Mouse (Mus musculus): ENCODE results near the gene 1700067K01Rik. TPM values are rescaled to one million over a fixed set of nuclear protein-coding genes. Genes with fewer than 3 reads are reported as not detected.

1700067K01Rik gene
- under 1 TPM; 0.48 to 0.60 TPM for total RNA-seq (2021)
- long read RNA-seq, experiment 1, partial matches to known transcripts, result 0 of 4 reads
- long read RNA-seq, experiment 1, other reads (novel, unspliced or antisense), result 4 of 4 reads
- long read RNA-seq, experiment 2, partial matches to known transcripts, result 2 of 9 reads
- long read RNA-seq, experiment 2, other reads (novel, unspliced or antisense), result 7 of 9 reads

DNA sequence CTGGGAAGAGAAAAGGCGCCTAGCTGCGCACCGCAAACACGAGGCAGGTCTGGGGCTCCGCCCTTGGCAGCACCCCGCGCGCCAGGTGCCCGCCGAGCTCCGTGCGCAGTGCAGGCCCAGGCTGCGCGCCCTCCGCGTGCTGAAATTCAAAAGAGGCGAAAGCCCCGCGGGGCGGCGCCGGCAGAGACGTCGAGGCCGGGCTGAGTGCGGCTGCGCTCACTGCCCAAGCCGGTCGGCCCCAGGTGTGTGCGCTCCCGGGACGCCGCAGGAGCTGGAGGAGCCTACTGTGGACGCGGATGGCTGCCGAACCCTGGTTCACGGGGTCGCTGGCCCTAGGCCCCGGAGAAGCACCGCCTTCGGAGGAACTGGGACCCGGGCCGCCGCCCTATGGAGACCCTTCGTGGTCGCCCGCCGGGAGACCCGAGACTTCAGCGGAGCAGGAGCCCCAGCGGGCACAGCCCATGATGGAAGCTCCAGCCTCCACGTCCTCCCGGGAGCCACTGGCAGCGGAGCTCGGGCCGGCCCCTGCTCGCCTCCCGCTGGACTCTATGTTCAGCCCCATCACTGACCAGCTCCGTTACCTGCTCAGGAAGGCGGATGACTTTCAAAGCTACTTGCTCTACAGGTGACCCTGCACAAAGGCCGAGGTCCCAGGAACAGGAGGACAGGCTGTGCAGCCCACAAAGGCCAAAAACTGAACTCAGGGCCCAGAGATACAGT, at the start of gene 1700067K01Rik:
TSS of gene 1700067K01Rik (plus strand) at position 222 of the 720 bp plus-strand sequence.
- no peak for DNase-seq

GRCm38 (mm10) chr8:83954749-83955105, 46.6 kb upstream of the 1700067K01Rik start:
- DNase-seq, result no peak

- peak; percentile 97 for DNase-seq
Observed at GRCm38 (mm10) chr8:83955106-83955957, 46.0 kb upstream of the 1700067K01Rik start, which contains the start of the genes Gm10644 and Asf1b. Gene Gm10644, minus strand, starts transcription at chr8:83955205. Gene Asf1b, plus strand, starts transcription at chr8:83955507.

DNA sequence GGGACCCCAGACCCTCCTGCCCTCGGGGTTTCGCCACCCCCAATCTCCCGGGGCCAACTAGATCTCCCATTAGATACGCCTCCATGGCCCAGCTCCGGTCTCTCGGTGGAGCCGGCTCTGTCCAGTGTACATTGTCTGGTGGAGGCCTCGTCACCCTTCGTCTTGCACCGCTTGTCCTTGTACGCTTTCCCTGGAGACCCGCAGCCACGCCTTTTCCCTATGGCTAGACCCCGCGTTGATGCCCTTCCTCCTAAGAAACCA, 45.4 kb upstream of the 1700067K01Rik start:
- no peak for DNase-seq

DNA sequence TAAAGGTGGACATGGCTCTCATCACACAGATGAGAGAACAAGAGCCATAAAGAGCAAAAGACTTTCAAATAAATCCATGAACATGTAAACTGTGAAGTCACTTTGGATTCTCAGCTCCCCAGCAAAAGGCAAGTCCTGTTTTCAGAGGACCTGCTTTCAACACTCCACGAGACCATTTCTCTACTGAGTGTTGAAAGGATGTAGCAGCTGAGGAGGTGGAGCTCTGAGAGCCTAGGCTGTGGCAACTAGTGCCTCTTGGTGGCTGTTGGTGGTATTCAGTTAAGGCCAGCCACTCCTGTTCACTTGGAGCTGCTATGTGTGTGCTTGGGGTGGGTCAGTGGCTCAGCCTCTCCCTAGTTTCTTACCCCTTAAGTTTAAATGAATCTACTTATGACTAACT, 44.5 kb upstream of the 1700067K01Rik start:
- DNase-seq, result no peak

- DNase-seq, result peak; percentile 74
Observed at GRCm38 (mm10) chr8:83964015-83964765, 37.1 kb upstream of the 1700067K01Rik start.

GRCm38 (mm10) chr8:83967701-83968100, 33.6 kb upstream of the 1700067K01Rik start:
- no peak for DNase-seq

GRCm38 (mm10) chr8:83971121-83971520, 30.2 kb upstream of the 1700067K01Rik start:
- DNase-seq, result no peak

- no peak for DNase-seq
Observed at GRCm38 (mm10) chr8:83971661-83972060, 29.6 kb upstream of the 1700067K01Rik start.

DNA sequence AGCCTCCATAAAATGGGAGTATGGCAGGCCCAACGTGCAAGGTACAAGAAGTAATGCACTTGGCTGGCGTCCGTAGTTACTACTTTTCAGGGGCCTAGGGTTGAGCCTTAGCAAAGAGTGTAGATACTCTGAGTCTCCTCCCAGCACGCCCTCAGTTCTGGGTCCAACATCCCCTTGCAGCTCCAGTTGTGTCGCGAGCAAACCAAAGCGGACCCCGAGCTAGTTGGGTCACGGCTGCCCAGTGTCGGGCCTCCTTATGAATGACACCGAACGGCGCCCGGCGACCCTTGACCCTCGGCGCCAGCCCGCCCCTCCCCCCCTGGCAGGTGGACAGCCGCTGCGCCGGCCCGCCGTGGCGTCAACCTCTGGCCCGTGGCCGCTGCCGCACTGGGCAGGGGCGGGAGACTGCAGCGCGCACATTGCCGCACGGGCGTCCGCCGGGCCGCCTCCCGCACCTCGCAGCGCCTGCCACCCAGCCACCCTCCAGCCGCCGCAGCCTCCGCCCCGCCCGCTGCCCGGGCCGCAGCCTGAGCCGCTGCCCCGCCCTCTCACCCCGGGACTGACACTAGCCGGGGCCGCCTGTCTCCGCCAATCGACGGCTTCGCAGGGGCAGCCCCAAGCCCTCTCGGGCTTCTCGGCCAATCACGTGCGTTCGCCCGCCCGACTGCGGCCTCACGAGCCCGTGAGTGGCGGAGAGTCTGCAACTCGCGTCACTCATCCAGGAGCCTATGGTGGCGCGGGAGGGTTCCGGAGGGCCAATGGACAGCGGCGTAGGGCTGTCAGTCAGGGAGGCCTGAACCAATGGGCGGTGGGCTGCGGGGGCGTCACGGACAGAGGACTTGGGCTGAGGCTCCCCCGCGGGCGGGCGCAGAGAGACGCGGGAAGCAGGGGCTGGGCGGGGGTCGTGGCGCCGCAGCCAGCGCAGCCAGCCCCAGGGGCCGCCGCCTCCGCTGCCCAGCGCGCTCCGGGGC, 28.9 kb upstream of the 1700067K01Rik start, which contains the start of gene Prkaca:
TSS of gene Prkaca (plus strand) at position 844 of the 971 bp plus-strand sequence.
- DNase-seq, result peak; percentile 98

- DNase-seq, result peak; percentile 46
Observed at GRCm38 (mm10) chr8:83973161-83974031, 27.9 kb upstream of the 1700067K01Rik start.

DNA sequence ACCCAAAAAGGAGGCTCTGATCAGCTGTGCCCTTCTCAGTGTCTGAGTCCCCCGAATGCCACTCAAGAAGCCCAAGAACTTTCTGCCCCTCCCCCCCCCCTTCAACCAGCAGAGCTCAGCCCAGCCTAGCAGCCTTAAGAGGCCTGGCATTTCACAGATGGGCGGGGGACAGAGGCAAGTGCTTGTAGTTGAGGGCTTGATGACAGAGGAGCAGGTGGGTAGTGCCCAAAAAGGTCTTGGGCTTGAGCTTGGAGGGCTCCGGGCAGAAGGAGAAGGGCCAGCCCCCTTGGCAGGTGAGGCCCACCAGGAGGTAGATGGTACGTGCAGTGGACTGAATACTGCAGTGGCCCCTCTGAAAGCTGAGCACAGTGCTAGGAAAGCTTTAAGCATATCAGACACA, 26.8 kb upstream of the 1700067K01Rik start:
- no peak for DNase-seq

- peak; percentile 43 for DNase-seq
Observed at GRCm38 (mm10) chr8:83976101-83976630, 25.1 kb upstream of the 1700067K01Rik start.

- peak; percentile 27 for DNase-seq
Observed at GRCm38 (mm10) chr8:83976779-83977350, 24.4 kb upstream of the 1700067K01Rik start.

GRCm38 (mm10) chr8:83977646-83978045, 23.7 kb upstream of the 1700067K01Rik start:
- peak; percentile 57 for DNase-seq

DNA sequence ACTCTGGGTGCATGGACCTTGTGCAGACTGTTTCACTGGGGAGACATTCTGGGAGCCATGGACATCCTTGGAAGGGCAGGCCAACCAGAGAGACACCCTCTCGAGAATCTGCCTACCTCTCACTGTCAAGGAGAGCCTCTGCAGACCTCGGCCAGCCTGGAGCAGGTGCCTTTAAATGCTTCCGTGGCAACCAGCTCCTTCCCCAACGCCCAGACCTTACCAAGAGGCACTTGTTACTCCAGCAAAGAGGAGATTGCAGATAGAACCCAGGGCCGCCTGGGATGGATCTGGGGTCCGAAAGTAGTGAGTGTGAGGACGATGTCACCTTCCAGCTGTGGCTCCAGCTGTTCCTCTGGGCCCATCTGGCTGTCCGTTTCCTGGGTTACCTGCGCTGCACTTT, 23.1 kb upstream of the 1700067K01Rik start:
- no peak for DNase-seq

DNA sequence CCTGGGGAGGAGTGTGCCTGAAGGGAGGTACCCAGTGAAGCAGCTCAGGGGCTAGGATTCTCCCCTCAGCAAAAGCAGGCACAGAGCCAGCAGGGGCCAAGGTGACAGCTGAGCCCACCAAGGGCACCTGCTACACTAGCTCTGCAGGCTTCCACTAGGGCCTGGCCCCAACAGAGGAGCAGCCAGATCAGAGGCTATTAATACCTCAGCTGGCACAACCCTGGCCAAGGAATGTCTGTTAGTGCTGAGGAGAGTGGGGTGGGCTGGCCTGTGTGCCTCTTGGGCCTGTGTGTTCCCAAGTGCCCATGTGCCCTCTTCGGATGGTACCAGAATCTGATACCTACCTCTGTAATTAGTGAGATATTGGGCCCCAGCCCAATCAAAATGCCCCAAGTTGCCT, 21.1 kb upstream of the 1700067K01Rik start:
- DNase-seq, result peak; percentile 26

DNA sequence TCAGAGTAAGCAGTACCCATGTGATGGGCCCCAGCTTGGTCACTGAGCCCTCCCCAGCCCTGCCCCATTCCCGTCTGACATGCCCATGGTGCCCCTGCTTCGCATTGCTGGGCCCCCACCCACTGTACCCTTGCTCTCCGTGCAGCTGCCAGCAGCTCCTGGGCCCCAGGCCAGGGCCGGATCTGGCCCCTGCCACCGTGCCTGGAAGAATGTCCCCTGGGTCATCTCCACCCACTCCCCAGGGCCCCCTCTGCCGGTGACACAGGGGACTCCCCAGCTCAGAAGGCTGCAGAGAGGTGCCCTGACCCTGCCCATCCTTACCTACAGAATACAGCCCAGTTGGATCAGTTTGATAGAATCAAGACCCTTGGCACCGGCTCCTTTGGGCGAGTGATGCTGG, 20.5 kb upstream of the 1700067K01Rik start:
- peak; percentile 76 for DNase-seq

GRCm38 (mm10) chr8:83981533-83981932, 19.8 kb upstream of the 1700067K01Rik start:
- no peak for DNase-seq

Data from adrenal gland, postnatal 10 days (tissue).